Mouse (Mus musculus) midbrain, embryonic 10.5 days (tissue): Measurements from ENCODE around the gene Tfeb. TPM values are rescaled to one million over a fixed set of nuclear protein-coding genes. Genes with fewer than 3 reads are reported as not detected.

Experiments
- DNase-seq: peaks from one replicate; pipeline ENCODE4 v3.0.0-alpha.2; 2017; ENCODE audit warnings: low spot score
- H3K27ac ChIP-seq: fragments of 300-500 bp; sonication (generic); replicated peaks from 2 replicates; pipeline ENCODE4 v1.5.1; 2016; ENCODE audit warnings: mild to moderate bottlenecking
- H3K27me3 ChIP-seq: fragments of 300-500 bp; sonication (generic); 2 replicates; pipeline ENCODE4 v1.6.1; 2016; ENCODE audit warnings: low read depth, mild to moderate bottlenecking; ENCODE audit not compliant: poor library complexity, severe bottlenecking
- H3K36me3 ChIP-seq: fragments of 300-500 bp; sonication (generic); 2 replicates; pipeline ENCODE4 v1.6.1; 2016; ENCODE audit warnings: mild to moderate bottlenecking, moderate library complexity
- H3K4me1 ChIP-seq: fragments of 300-500 bp; sonication (generic); 2 replicates; pipeline ENCODE4 v1.6.1; 2016
- H3K4me3 ChIP-seq: fragments of 300-500 bp; sonication (generic); 2 replicates; pipeline ENCODE4 v1.5.1; 2016; ENCODE audit warnings: mild to moderate bottlenecking, moderate library complexity
- H3K9me3 ChIP-seq: fragments of 300-500 bp; sonication (generic); replicated peaks from 2 replicates; pipeline ENCODE4 v1.6.1; 2016; ENCODE audit warnings: mild to moderate bottlenecking
- WGBS: fragments of 180-500 bp; shearing (Covaris S2); methylation state at CpG from one replicate; pipeline ENCODE4 v1.1.7; 2016; 5-methylcytosine and 5-hydroxymethylcytosine counted together
- polyA plus RNA-seq: library from polyadenylated mRNA; unstranded; fragments of >200 nt; fragmentation: Nextera tagmentation; extraction: Ambion mirVana; gene quantifications from 2 replicates; pipeline ENCODE4 v1.2.1, GENCODE M21; 2016

Gene Tfeb
- polyA plus RNA-seq, 1 experiment from 2014 or later = 1.9 TPM

DNA sequence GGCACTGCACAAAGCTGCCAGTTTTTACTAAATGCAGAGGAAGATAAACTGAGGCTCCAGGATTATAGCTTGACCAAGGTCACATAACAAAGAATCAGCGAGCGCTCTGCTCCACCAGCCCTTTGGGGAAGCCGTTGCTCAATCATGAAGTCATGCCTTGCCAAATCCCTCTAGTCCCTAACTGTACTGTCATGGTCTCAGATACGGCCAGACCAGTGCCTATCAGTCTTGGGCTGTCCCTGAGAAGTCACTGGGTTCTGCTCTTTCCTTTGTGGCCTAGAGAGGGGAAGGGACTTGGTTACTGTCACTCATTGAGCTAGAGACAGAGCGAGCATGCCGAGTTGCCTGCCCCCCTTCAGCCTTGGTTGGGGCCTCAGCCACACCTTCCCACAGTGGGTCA is 47.6 kb downstream of the Tfeb start:
- H3K4me1 ChIP-seq = peaks cover 30% of the 10 kb centered on the region
- DNase-seq = no peak
- no peaks in the 10 kb centered on the region for H3K9me3 ChIP-seq
- peaks cover 34% of the 10 kb centered on the region for H3K27me3 ChIP-seq
- no peaks in the 10 kb centered on the region for H3K36me3 ChIP-seq
- H3K27ac ChIP-seq = 0 out of 2 replicates have a peak overlapping the region, but pooled peaks have one; percentile 3
- no peak overlapping the region for H3K4me3 ChIP-seq
- 91% methylated on average over 6 of the region's 6 CpGs for WGBS

DNA sequence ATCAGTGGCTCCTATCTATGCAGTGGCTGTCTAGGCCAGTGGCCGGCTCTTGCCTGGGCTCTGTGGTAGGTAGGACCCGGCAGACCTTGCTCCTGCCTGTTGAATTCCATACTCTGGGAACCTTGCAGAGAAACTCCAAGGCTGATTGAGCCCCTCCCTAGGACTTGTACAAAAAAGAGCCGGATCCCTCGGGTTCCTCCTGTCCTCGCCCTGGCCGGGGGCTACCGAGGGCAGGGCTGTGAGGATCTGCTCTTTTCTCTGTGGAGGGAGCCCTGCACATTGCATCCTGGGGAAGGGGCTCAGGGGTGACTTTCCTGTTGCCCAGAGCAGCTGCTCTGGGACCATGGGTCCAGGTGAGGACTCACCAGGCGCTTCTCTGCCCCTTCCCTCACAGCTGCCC is 50.8 kb downstream of the Tfeb start:
- Histone ChIP-seq H3K27me3 (peaks cover 53% of the 10 kb centered on the region), H3K4me3 (no peak overlapping the region), H3K4me1 (peaks cover 44% of the 10 kb centered on the region), H3K36me3 (no peaks in the 10 kb centered on the region), H3K27ac (peak overlapping the region; percentile 75), H3K9me3 (no peaks in the 10 kb centered on the region)
- no peak for DNase-seq
- 47% methylated on average over 8 of the region's 8 CpGs for WGBS

DNA sequence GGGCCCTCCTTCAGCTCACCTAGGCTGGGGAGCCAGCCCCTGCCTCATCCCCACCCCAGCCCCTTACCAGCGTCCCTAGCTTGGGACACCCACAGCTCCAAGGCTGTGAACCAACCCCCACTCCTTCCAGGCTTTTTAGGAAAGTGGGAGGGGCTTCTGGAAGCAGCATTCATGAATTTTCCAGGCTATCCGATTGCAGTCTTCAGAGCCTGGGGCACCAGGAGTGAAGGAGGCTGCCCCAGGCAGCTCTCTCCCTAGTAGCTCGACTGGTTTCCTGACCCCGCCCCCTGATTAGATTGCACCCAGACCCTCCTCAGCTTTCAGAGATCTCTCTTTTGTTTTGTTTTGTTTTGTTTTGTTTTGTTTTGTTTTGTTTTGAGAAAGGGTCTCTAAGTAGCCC is 51.5 kb downstream of the Tfeb start:
- Histone ChIP-seq H3K27me3 (peaks cover 53% of the 10 kb centered on the region), H3K36me3 (no peaks in the 10 kb centered on the region), H3K27ac (peak overlapping the region; percentile 75), H3K9me3 (no peaks in the 10 kb centered on the region), H3K4me3 (no peak overlapping the region), H3K4me1 (peaks cover 51% of the 10 kb centered on the region)
- WGBS = 7% methylated on average over 4 of the region's 4 CpGs
- DNase-seq = peak; percentile 30

DNA sequence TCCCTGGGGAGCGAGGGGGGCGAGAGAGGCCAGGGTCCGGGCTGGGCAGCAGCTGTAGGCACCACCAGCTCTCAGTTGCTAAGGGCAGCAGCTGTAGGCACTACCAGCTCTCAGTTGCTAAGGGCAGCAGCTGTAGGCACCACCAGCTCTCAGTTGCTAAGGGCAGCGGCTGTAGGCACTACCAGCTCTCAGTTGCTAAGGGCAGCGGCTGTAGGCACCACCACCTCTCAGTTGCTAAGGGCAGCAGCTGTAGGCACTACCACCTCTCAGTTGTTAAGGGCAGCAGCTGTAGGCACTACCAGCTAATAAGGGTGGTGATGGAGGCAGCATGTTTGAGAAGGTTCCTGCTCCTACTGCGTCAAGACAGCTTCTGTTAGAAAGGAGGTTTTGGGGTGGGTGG is 52.2 kb downstream of the Tfeb start:
- DNase-seq = peak; percentile 48
- H3K4me1 ChIP-seq = peaks cover 58% of the 10 kb centered on the region
- H3K36me3 ChIP-seq = no peaks in the 10 kb centered on the region
- 0 out of 2 replicates have a peak overlapping the region, but pooled peaks have one; percentile 52 for H3K27ac ChIP-seq
- H3K4me3 ChIP-seq = no peak overlapping the region
- 63% methylated on average over 6 of the region's 6 CpGs for WGBS
- H3K27me3 ChIP-seq = peaks cover 53% of the 10 kb centered on the region
- no peaks in the 10 kb centered on the region for H3K9me3 ChIP-seq

DNA sequence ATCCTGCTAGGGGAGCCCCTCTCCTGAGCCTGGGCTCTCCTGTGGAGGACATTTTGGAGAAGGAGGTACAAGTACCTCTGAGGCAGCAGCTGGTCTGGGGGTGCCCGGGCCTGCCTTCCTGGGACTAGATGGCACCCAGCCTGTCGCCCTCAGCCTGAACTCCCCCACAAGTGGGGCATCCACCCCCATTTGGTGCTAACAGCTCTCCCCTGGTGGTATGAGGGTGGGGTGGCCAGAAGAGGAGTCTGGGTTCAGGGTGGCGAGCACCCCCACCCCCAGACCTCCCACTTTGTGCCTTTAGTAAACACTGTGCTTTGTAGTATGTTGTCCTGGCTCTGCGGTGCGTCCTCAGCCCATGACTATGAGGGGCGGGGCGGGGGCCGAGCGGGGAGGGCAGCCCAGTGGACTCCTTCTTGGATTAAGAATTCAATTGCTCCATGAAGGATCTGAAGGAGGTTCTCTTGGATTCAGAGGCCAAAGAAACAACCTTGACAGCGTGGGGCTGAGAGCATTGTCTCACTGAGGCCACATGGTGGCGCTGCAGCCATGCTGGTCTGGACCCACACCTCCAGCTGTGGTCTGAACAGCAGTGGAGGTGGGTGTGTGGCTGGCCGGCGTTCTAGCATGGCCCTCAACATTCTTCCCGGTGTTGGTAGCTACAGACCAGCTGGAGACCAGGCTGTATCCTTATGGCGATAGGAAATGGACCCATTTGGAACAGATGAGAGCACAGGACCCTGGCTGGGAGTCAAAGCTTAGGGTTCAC is 55.5 kb downstream of the Tfeb start:
- H3K36me3 ChIP-seq = no peaks in the 10 kb centered on the region
- peaks cover 69% of the 10 kb centered on the region for H3K4me1 ChIP-seq
- peak; percentile 85 for DNase-seq
- peak overlapping the region; percentile 72 for H3K27ac ChIP-seq
- WGBS = 19% methylated on average over 15 of the region's 15 CpGs
- H3K4me3 ChIP-seq = no peak overlapping the region
- peaks cover 36% of the 10 kb centered on the region for H3K27me3 ChIP-seq
- no peaks in the 10 kb centered on the region for H3K9me3 ChIP-seq

DNA sequence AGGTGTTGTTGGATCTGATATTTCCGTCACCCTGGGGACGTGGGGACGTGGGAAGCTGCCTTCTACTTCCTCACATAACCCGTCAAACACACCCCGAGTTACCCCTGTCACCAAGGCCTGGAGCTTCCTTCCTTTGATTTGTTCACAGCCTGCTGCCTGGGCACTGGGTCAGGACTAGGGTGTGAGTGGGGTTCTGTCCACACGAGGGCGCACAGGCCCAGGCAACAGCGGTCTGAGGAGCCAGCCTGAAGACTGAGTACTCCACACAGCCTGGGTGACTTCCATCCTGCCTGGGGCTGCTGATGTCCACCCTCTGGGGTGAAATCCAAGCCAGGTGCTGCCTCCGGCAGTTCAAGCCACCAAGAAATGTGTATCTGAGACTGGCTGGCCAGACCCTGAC is 56.5 kb downstream of the Tfeb start:
- peak; percentile 88 for DNase-seq
- peak overlapping the region; percentile 30; the same call in 1 of the 2 replicates for H3K27ac ChIP-seq
- no peaks in the 10 kb centered on the region for H3K9me3 ChIP-seq
- WGBS = 10% methylated on average over 9 of the region's 9 CpGs
- peaks cover 58% of the 10 kb centered on the region for H3K4me1 ChIP-seq
- H3K36me3 ChIP-seq = no peaks in the 10 kb centered on the region
- no peak overlapping the region for H3K4me3 ChIP-seq
- peaks cover 26% of the 10 kb centered on the region for H3K27me3 ChIP-seq

DNA sequence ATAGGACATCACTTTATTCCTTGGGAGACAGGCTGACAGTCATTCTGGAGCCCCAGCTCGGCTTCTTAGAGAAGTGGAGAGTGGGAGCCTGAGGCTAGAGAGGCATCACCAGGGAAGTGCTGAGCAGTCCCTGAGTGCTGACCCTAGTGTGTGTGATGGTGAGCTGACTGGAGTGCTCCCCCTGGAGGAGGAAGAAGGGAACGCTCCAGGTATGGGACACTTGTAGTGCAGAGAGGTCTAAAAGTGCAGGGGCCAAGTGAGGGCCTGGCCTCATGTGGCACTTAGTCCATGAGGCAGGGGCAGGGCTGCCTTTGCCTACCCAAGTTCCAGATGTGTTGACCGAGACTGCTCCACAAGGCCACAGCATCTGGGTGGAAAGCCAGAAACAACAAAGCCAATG is 58.6 kb downstream of the Tfeb start:
- H3K4me1 ChIP-seq = peaks cover 45% of the 10 kb centered on the region
- no peaks in the 10 kb centered on the region for H3K36me3 ChIP-seq
- DNase-seq = peak; percentile 69
- H3K27me3 ChIP-seq = peaks cover 15% of the 10 kb centered on the region; the same call in 1 of the 2 replicates
- no peaks in the 10 kb centered on the region for H3K9me3 ChIP-seq
- no peak overlapping the region for H3K4me3 ChIP-seq
- WGBS = 40% methylated on average over 3 of the region's 3 CpGs
- H3K27ac ChIP-seq = no peak overlapping the region

DNA sequence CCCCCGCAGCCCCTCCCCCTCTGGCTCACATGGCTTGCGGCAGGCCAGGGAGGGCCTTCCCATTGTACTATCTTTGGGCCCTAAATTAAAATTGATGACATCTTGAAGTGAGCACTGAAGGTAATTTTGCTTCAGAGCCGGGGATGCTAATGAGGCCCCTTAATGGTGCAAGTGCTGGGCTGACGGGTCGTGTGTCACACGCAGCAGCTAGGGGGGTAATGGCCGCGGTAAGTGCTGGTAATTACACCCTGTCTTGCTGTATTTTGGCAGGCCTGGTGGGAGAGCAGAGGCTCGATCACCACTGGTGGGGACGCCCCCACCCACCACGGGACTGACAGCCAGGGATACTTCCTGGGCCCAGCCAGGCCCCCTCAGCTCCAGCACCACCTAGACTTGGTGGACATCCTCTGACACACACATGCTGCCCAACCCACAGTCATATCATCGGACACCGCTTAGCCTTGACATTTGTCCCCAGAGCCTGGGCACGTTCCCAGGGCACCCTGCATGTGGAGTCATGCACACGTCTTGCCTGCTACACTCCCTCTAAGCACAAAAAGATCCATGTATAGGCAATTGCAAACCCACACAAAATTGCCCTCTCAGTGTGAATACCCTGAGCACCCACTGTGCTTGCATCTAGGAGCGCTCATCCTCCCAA is 59.5 kb downstream of the Tfeb start:
- no peaks in the 10 kb centered on the region for H3K9me3 ChIP-seq
- peaks cover 9% of the 10 kb centered on the region; the same call in 1 of the 2 replicates for H3K27me3 ChIP-seq
- peaks cover 44% of the 10 kb centered on the region for H3K4me1 ChIP-seq
- peak; percentile 12 for DNase-seq
- peak overlapping the region; percentile 69 for H3K27ac ChIP-seq
- no peak overlapping the region for H3K4me3 ChIP-seq
- no peaks in the 10 kb centered on the region for H3K36me3 ChIP-seq
- 75% methylated on average over 16 of the region's 16 CpGs for WGBS

DNA sequence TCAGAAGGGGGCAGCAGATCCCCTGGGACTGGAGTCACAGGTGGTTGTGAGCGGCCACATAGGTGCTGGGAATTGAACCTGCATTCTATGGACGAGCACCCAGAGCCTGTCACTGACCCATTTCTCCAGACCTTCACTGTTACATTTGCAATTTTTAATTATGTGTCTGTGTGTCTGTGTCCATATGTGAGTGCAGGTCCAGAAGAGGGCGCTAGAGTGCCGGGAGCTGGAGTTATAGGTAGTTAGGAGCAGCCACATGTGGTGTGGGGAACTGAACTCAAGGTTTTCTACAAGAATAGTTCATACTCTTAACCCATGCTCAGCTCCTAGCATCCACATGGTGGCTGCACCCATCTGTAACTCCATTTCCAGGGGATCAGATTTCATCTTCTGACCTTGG is 60.1 kb downstream of the Tfeb start:
- H3K9me3 ChIP-seq = no peaks in the 10 kb centered on the region

DNA sequence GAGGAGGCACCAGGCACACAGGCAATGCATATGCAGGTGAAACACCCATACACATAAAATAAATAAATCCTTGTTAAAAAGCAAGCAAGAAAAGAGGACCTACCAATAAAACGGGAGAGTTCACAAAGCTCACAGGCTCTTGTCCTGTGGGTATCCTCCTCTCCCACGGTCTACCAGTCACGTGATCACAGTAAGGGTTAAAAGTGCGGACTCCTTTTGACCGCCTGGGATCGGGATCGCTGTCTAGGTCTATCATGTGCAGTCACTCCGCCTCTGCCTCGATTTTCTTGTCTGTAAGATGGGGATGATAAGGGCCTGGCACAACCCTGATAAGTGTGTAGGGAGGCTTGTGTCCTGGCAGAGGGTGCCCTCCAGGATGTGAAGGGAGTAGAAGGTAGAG is 60.6 kb downstream of the Tfeb start:
- WGBS = 83% methylated on average over 9 of the region's 9 CpGs
- Histone ChIP-seq H3K4me3 (no peak overlapping the region), H3K9me3 (no peaks in the 10 kb centered on the region), H3K36me3 (no peaks in the 10 kb centered on the region), H3K27me3 (no peaks in the 10 kb centered on the region), H3K27ac (no peak overlapping the region), H3K4me1 (peaks cover 38% of the 10 kb centered on the region)
- DNase-seq = no peak

More for the DNA sequence above, 60.1 kb downstream of the Tfeb start:
- no peak for DNase-seq
- Histone ChIP-seq H3K4me1 (peaks cover 38% of the 10 kb centered on the region), H3K27me3 (peaks cover 2% of the 10 kb centered on the region; the same call in 1 of the 2 replicates), H3K36me3 (no peaks in the 10 kb centered on the region), H3K27ac (no peak overlapping the region), H3K4me3 (no peak overlapping the region)
- 81% methylated on average over 4 of the region's 4 CpGs for WGBS

DNA sequence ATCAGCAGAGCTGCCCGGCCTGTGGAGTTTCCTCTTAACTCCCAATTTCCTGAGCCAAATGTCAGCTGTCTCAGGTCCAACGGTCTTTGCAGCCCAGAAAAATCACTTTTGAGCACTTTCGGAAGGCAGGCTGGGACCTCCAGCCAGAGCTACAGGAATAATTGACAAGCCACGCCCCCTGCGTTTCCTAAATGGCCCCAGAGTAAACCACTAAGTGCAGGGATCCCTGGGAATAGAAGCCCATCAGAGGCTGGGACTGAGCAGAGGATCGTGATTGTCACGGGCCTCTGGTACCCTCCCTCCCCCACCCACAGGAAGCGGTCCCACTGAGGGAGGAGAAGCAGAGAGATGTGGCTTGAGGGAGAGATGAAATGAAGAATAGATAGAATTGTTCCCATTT is 66.0 kb downstream of the Tfeb start:
- Histone ChIP-seq H3K36me3 (no peaks in the 10 kb centered on the region), H3K9me3 (no peaks in the 10 kb centered on the region), H3K27me3 (peaks cover 14% of the 10 kb centered on the region), H3K4me1 (peaks cover 33% of the 10 kb centered on the region), H3K4me3 (no peak overlapping the region), H3K27ac (peak overlapping the region; percentile 38; the same call in 1 of the 2 replicates)
- DNase-seq = no peak
- 24% methylated on average over 8 of the region's 8 CpGs for WGBS

DNA sequence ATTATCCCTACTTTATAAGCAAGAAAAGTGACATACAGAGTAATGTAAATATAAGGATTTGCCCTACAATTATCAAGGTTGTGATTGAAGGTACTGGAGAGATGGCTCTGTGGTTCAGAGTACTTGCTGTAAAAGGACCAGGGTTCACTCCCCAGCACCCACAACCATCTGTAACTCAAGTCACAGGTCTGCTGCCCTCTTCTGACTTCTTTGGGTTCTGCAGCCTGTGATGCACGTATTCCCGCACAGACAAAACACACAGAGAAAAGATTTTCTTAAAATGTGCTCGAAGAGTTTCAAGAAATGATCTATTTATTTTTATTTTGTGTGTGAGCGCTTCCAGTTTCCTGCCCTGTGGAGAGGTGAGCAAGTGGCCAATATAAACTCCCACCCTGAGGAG is 66.8 kb downstream of the Tfeb start:
- no peaks in the 10 kb centered on the region for H3K9me3 ChIP-seq
- 92% methylated on average over 4 of the region's 4 CpGs for WGBS
- H3K36me3 ChIP-seq = no peaks in the 10 kb centered on the region
- H3K4me1 ChIP-seq = peaks cover 33% of the 10 kb centered on the region
- H3K27me3 ChIP-seq = peaks cover 14% of the 10 kb centered on the region
- no peak overlapping the region for H3K4me3 ChIP-seq
- H3K27ac ChIP-seq = no peak overlapping the region
- DNase-seq = no peak
